Mouse (Mus musculus): ENCODE measurements at regions not wholly inside any gene's neighbourhood (a gene's known extent, or its start where the extent isn't known, plus 50 kb on each side); places are given as distances from the start of the nearest gene placed in this dataset.
"Not testable (repeated sequence)": the region's sequence is repeated elsewhere in the genome, so short reads cannot be mapped to it uniquely, and the experiment has no call there.

DNA sequence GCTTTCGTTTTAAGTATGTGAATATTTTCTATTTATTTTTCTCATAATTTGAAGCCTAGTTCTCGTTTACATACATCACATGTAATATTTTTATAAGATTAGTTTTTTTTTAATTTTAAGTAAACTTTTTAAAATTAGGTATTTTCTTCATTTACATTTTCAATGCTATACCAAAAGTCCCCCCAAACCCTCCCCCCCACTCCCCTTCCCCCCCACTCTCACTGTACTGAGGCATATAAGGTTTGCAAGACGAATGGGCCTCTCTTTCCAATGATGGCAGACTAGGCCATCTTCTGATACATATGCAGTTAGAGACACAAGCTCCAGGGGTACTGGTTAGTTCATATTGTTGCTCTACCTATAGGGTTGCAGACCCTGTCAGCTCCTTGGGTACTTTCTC, 174.9 kb upstream of the Rorb start:
- not testable (repeated sequence) for TF ChIP-seq CTCF (IDR thresholded peaks at IDR 0.05 in 2 of 3, conservative IDR thresholded peaks at IDR 0.05 in 1 of 3; ENCODE audit: control insufficient read depth in 1 of 3, insufficient read depth in 1 of 3, low read depth in 2 of 3, low read length in 3 of 3, poor library complexity in 1 of 3, severe bottlenecking in 1 of 3); MXI1 (IDR thresholded peaks at IDR 0.05; ENCODE audit: low read depth, low read length); CHD1 (IDR thresholded peaks at IDR 0.05; ENCODE audit: low read depth, low read length); POLR2AphosphoS5 (IDR thresholded peaks at IDR 0.05; ENCODE audit: borderline replicate concordance, low read depth, low read length); EP300 (IDR thresholded peaks at IDR 0.05; ENCODE audit: low read depth in 1 of 2, low read length in 2 of 2); USF1 (IDR thresholded peaks at IDR 0.05; ENCODE audit: low read depth, low read length); MYB (IDR thresholded peaks at IDR 0.05; ENCODE audit: low read depth, low read length); RCOR1 (IDR thresholded peaks at IDR 0.05; ENCODE audit: low read depth, low read length); POLR2A (IDR thresholded peaks at IDR 0.05; ENCODE audit: control insufficient read depth in 1 of 2, insufficient read depth in 1 of 2, low read depth in 1 of 2, low read length in 2 of 2, poor library complexity in 1 of 2); ZC3H11A (IDR thresholded peaks at IDR 0.05; ENCODE audit: low read depth, low read length); MAFK (IDR thresholded peaks at IDR 0.05; ENCODE audit: borderline replicate concordance, low read depth, low read length)

Measured in MEL (cell line).